Mouse (Mus musculus) monocyte, adult 59 days (primary cell): ENCODE data around the gene Cntn1. TPM values are rescaled to one million over a fixed set of nuclear protein-coding genes. Genes with fewer than 3 reads are reported as not detected.

Source experiments
- total RNA-seq, 2 experiments: library from RNA; stranded (reverse); gene quantifications; one replicate each; pipeline ENCODE4 v1.2.4; 2023

The Cntn1 gene
- total RNA-seq, result not detected

GRCm38 (mm10) chr15:92050996-92051352, at the start of gene Cntn1:
TSS of gene Cntn1 (plus strand) at chr15:92051165.

Other genes starting within 250 kb of the Cntn1 start
- gene Smgc, start 212.9 kb upstream of the Cntn1 start, total RNA-seq, result not detected